Mouse (Mus musculus): ENCODE results near the gene Sdk2.

Gene Sdk2

GRCm38 (mm10) chr11:113737912-113738311, 328.9 kb downstream of the Sdk2 start:
- no peak for DNase-seq (ENCODE audit: low spot score)

DNA sequence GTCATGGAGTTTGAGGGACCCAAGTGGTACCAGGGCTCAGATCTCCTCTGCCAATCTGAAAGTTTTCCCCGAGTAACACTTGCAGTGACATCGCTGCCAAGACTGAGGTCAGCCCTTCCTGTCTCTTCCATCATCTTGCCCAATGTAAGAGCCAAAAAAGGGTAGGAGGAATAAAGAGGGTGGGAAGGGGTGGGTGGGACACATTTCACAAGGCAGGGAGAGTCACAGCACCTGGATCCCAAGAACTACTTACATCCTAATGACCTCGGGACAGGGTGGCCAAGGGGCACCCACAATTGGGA, 329.3 kb downstream of the Sdk2 start:
- DNase-seq (ENCODE audit: low spot score), result no peak

- no peak for DNase-seq (ENCODE audit: low spot score)
Measured at GRCm38 (mm10) chr11:113736848-113737552, 329.8 kb downstream of the Sdk2 start.

DNA sequence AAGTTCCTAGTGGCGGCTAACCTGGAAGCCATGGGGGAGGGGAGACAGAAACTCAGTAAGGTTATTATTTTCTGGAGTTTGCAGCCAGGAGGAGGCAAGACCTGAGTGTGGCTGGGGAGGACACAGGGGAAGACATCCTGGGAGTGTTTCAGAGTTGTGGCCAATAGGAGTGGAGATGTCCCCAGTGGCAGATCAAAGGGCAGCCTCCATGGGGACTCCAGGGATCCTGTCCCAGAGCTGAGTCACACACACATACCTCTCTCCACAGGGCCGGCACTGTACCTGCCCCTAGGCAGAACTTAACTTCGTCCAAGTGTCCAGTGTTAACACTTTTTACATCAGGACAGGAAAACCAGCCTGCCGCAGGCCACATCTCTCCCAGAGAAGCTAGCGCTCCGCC, 331.7 kb downstream of the Sdk2 start:
- DNase-seq (ENCODE audit: low spot score), result no peak

GRCm38 (mm10) chr11:113733631-113734364, 333.0 kb downstream of the Sdk2 start:
- DNase-seq (ENCODE audit: low spot score), result peak; percentile 47

- DNase-seq (ENCODE audit: low spot score), result no peak
Measured at GRCm38 (mm10) chr11:113731945-113732612, 334.8 kb downstream of the Sdk2 start.

- no peak for DNase-seq (ENCODE audit: low spot score)
Measured at GRCm38 (mm10) chr11:113730879-113731278, 336.0 kb downstream of the Sdk2 start.

- no peak for DNase-seq (ENCODE audit: low spot score)
Measured at GRCm38 (mm10) chr11:113729917-113730316, 336.9 kb downstream of the Sdk2 start.

- DNase-seq (ENCODE audit: low spot score), result no peak
Measured at GRCm38 (mm10) chr11:113729239-113729638, 337.6 kb downstream of the Sdk2 start.

GRCm38 (mm10) chr11:113727992-113728391, 338.9 kb downstream of the Sdk2 start:
- DNase-seq (ENCODE audit: low spot score), result peak; percentile 70

DNA sequence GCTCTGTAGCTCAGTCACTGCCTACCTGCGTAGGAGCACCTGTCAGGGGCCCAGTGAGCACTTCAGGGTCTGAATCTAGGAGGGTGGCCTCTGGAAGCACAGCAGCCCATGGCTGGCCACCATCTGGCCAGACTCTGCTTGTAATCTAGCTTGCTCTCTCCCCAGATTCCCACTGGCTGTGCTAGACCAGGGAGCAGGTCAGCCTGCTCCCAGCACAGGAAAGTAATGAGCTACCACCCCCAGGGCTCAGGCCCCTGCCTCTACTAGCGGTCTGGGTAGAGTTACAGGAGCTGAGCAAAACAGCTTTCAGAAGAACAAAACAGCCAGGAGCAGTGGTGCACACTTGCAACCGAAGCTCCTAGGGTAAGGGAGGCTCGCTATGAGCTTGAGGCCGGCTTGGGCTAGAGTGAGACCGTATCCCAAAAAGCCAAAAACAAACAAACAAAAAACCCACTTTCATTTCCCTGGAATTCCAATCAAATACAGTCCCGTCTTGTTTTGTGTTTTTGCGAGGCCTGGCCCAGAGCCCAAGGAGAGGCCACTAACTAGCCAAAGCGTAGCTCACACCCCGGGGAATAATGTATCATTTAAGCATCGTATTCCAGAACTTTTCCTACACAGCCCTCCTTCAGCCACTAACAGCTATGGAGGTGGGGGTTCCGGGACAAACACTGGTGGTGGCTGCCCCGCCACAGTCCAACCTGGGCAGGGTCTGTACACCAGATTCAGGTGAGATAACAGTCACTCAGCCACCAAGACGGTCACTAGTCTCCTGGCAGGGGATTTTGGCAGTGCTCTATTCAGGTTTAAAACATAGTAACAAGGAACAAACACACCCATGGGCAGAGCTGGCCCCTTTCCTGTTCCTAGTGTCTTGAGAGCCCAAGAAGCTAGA, 339.6 kb downstream of the Sdk2 start:
- DNase-seq (ENCODE audit: low spot score), result no peak

All from embryo, embryonic 10 days (tissue).